Mouse (Mus musculus): ENCODE measurements at regions not wholly inside any gene's neighbourhood (a gene's known extent, or its start where the extent isn't known, plus 50 kb on each side); places are given as distances from the start of the nearest gene placed in this dataset.

GRCm38 (mm10) chr1:124584620-124585019 lies 539.3 kb upstream of the Dpp10 start:
- no peak overlapping the region for H3K9ac ChIP-seq
- H3K4me1 ChIP-seq (ENCODE audit: insufficient read depth): no peaks in the 10 kb centered on the region
- DNase-seq (no peak), ATAC-seq (ENCODE audit: insufficient read depth) (no peak)
- H3K27me3 ChIP-seq (ENCODE audit: insufficient read depth, low read length): no peaks in the 10 kb centered on the region
- 82% methylated on average over 1 of the region's 1 CpGs for WGBS
- no peak for TF ChIP-seq CTCF (IDR thresholded peaks at IDR 0.05; ENCODE audit: low read depth)
- H3K9me3 ChIP-seq (ENCODE audit: low read depth, low read length): no peaks in the 10 kb centered on the region
- no peaks in the 10 kb centered on the region for H3K36me3 ChIP-seq (ENCODE audit: insufficient read depth)
- H3K4me2 ChIP-seq: no peak overlapping the region
- no peak overlapping the region for H3K27ac ChIP-seq (ENCODE audit: low read depth)
- H3K4me3 ChIP-seq (ENCODE audit: low read depth, low read length): no peak overlapping the region
